Mouse (Mus musculus): ENCODE measurements around the gene Med1. TPM values are rescaled to one million over a fixed set of nuclear protein-coding genes. Genes with fewer than 3 reads are reported as not detected.
A peak's percentile ranks its signal among the peaks of the same experiment; 100 is the strongest.

The Med1 gene
- polyA plus RNA-seq, 1 experiment = 7.5 TPM

DNA sequence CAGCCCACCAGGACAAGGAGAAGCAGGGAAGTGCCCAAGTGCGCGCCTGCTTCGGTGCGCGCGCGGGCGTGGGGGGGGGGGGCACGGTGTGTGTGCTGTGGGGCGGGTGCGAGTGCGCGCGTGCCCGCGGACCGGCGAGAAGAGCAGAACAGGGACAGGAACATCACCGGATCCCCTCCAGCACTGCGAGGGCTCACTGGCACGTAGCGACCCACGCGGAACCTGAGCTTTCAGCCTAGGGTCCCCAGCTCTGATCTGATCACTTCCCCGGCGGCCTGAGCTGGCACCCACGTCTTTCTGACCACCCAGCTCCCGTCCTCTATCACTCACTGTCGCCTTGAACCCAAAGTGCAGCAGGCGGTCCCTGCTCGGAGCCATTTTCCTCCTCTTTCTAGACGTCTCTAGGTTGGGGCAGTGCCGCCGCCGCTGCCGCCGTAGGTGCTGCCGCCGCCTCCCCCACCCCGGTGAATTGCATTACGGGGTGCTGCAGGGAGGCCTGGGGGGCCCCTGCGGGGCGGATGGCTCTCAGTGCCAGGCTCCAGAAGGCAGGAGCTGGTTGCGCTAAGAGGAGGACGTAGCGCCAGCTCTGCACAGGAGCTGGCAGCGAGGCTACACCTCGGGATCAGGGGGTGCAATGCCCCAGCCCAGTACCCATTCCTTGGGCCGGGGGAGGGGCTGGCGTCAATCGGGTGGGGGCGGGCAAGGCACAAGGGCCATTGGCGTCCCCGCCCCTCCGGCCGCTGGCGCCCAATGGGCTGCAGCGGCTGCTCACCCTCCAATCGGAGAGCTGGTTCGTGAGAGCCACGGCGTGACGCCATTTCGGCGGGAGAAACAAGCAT, 43.1 kb downstream of the Med1 start, which contains the start of gene Fbxl20:
Fbxl20 (minus strand) TSS at position 618 of the 839 bp plus-strand sequence.
- under 1% methylated on average over 64 of the region's 65 CpGs for WGBS
- DNase-seq (ENCODE audit: low read depth, low spot score) = peak; percentile 81

GRCm38 (mm10) chr11:98149304-98149750, 43.8 kb downstream of the Med1 start:
- under 1% methylated on average over 57 of the region's 57 CpGs for WGBS
- peak; percentile 65 for DNase-seq (ENCODE audit: low read depth, low spot score)

DNA sequence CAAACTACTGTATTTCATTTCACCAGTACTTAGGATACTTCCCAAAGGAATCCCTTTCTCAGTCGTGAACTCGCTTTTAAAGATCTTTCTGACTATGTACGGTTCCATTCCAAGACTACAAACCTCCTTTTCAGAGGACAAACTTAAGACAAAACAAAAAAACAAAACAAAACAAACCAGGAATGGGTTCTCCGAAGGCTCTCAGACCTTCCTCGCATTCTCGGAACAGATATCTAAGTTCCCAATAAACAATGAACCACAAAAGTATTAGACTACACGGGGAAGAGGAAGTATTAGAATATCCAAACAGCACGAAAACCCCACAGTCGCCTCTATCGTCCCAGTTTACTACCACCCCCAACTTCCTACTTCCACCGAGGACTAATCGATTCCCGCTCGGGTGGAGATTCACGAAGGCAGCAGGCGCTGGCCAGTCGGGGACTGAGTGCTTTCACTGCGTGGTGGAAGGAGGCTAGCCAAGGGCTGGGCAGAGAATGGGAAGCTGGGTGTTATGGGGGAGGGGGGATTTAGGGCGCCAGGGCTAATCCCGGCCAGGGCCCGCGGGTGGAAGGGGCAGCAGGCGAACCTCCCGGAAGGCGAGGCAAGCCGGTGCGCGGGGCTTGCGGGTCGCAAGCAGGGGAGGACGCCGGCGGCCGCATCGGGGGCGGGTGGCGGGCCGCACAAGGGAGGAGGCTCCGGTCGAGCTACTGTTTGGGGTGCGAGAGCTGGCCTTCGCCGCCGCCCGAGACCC, 44.4 kb downstream of the Med1 start:
- WGBS = 1% methylated on average over 45 of the region's 45 CpGs

DNA sequence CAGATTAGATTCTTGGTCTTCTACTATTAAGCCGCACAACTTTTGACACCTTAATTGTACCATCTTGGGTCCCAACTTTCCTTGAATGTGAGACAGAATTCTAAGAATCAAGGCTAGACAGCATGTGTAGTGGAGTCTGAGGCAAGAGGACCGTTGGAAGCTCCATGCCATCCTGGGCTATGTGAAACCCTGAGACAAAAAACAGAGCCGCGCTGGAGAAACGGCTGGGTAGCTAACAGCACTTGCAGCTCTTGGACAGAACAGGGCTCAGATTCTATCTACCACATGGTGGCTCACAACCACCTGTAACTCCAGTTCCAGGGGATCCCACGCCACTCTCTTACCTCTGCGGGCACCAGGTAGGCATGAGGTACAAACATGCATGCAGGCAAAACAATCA, 47.2 kb downstream of the Med1 start:
- 84% methylated on average over 7 of the region's 7 CpGs for WGBS
- no peak for DNase-seq (ENCODE audit: low read depth, low spot score)

More for the DNA sequence above, 44.4 kb downstream of the Med1 start:
- no peak for DNase-seq (ENCODE audit: low read depth, low spot score)

DNA sequence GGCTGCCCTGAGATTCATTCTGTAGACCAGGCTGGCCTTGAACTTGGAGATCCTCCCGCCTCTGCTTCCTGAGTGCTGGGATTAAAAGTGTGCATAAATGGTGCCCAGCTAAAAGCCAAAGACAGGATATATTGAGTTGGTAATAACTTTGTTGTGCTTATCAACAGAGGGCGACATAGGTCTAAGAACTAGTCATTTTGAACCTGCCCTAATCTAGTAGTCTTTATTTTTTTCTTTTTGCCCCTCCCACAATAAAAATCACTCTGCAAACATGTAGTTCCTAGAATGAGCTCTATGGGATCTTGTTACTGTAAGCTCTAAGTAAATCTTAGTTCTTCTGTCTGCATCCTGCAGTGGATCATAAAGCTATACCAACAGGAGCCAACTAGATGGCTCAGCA, 50.5 kb downstream of the Med1 start:
- peak; percentile 54 for DNase-seq (ENCODE audit: low read depth, low spot score)
- 60% methylated on average over 2 of the region's 2 CpGs for WGBS

DNA sequence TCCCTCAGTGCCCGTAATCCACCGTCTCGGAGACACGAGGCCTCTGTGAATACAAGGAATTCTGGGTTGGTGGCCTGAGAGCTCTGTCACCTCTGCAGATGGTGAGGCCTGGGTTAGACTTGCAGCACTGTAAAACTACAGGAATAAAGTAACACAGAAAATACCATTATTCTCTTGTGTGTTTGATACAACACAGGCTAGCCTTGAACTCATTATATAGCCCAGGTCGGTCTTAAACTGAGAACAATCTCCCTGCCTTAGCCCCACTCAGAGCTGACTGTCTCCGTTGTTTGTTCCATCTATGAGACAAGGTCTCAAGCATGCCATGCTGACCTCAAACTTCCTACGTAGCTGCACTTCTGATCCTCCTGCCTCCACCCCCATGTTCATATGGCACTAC, 54.2 kb downstream of the Med1 start:
- 64% methylated on average over 7 of the region's 7 CpGs for WGBS
- DNase-seq (ENCODE audit: low read depth, low spot score) = no peak

GRCm38 (mm10) chr11:98137836-98138235, 55.3 kb downstream of the Med1 start:
- 87% methylated on average over 11 of the region's 11 CpGs for WGBS

DNA sequence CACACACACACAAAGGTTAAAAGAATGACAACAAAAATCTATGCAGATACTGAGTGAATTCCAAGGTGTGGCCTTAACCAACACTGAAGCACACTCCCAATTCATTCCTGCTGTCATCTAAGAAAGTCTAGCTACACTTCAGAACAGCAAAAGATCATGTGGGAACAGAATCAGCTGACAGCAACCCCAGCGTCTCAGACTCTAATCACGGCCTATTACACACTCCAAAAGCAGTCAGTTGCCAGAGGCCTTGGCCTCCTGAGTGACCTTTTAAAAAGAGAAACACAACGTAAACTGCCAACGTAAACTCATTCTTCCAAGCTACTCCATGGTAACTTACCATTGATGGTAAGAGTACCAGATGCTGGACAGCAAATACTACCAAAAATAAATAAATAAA, 58.1 kb downstream of the Med1 start:
- DNase-seq (ENCODE audit: low read depth, low spot score) = no peak
- 62% methylated on average over 4 of the region's 4 CpGs for WGBS

More at GRCm38 (mm10) chr11:98137836-98138235, 55.3 kb downstream of the Med1 start:
- no peak for DNase-seq (ENCODE audit: low read depth, low spot score)

- DNase-seq (ENCODE audit: low read depth, low spot score) = no peak
- 88% methylated on average over 5 of the region's 5 CpGs for WGBS
These were observed 69.7 kb downstream of the Med1 start for GRCm38 (mm10) chr11:98123424-98123823.

DNA sequence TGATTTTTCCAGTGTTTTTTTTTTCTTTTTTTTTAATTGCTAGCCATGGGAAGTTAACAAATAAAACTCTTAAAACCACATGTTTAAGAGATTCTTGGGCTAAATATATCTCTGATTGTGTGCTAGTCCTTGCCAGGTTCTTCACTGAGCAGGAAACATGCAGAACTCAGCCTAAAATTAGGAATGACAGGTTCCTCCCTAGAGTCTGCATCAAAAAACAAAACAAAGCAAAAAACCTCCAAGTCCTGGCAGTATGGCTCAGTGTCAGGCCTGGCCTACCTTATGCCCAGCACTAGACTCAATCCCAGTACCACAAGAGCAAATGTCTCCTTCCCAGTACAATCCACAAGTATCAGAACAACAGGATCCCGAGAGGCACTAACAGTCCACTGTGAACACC, 78.7 kb downstream of the Med1 start:
- 79% methylated on average over 1 of the region's 1 CpGs for WGBS
- DNase-seq (ENCODE audit: low read depth, low spot score) = no peak

GRCm38 (mm10) chr11:98113504-98113903, 79.6 kb downstream of the Med1 start:
- DNase-seq (ENCODE audit: low read depth, low spot score) = no peak
- WGBS = 73% methylated on average over 4 of the region's 4 CpGs

DNA sequence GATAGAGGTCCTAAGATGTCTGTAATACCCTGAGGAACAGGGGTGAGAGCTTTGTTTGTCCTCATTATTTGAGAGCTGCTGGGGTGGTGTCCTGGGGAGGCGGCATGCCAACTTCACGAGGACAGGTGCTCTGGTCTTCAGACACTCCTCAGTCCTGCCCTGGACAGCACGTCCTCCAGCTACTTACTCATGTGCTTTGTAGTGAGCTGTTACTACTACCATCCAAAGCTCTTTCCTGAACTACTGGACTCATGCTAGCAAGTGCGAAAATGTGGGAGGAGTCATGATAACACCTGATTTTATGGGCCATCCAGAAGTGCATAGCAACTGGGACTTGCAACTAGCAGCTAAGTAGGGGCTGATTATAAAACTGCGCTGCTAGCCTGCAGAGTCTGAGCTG, 83.4 kb downstream of the Med1 start:
- DNase-seq (ENCODE audit: low read depth, low spot score) = no peak

More for the DNA sequence above, 83.4 kb downstream of the Med1 start:
- 60% methylated on average over 5 of the region's 5 CpGs for WGBS

Other genes with a start within 250 kb of the Med1 start
- 1.3 and 1.6 TPM in 2 replicates for gene Plxdc1, start 206.8 kb downstream of the Med1 start, polyA plus RNA-seq (2012; rRNA removed)
- gene Arl5c, start 197.1 kb downstream of the Med1 start, polyA plus RNA-seq (2012; rRNA removed) = 2.5 and 3.4 TPM in 2 replicates
- gene Cacnb1, start 170.3 kb downstream of the Med1 start, polyA plus RNA-seq (2012; rRNA removed) = 3.9 and 4.1 TPM in 2 replicates
- 883 and 1,013 TPM in 2 replicates for gene Rpl19, start 166.6 kb downstream of the Med1 start, polyA plus RNA-seq (2012; rRNA removed)
- 1.0 and 1.2 TPM in 2 replicates for gene Stac2, start 139.8 kb downstream of the Med1 start, polyA plus RNA-seq (2012; rRNA removed)
- gene Fbxl20, start 42.9 kb downstream of the Med1 start, polyA plus RNA-seq (2012; rRNA removed) = 5.4 and 8.2 TPM in 2 replicates
- 8.5 and 14.0 TPM in 2 replicates for gene Cdk12, start 9.8 kb upstream of the Med1 start, polyA plus RNA-seq (2012; rRNA removed)
- gene Neurod2, start 136.4 kb upstream of the Med1 start, polyA plus RNA-seq (2012; rRNA removed) = 0.04 TPM in 1 of 2 replicates, not detected in the other
- gene Ppp1r1b, start 155.1 kb upstream of the Med1 start, polyA plus RNA-seq (2012; rRNA removed) = 382 and 459 TPM in 2 replicates
- gene Stard3, start 165.1 kb upstream of the Med1 start, polyA plus RNA-seq (2012; rRNA removed) = 68.3 and 98.9 TPM in 2 replicates
- 0.60 and 0.69 TPM in 2 replicates for gene Tcap, start 190.5 kb upstream of the Med1 start, polyA plus RNA-seq (2012; rRNA removed)
- not detected in 2 replicates for gene Pnmt, start 193.2 kb upstream of the Med1 start, polyA plus RNA-seq (2012; rRNA removed)
- 34.0 and 37.9 TPM in 2 replicates for gene Pgap3, start 207.2 kb upstream of the Med1 start, polyA plus RNA-seq (2012; rRNA removed)
- 62.1 and 92.7 TPM in 2 replicates for gene Erbb2, start 219.2 kb upstream of the Med1 start, polyA plus RNA-seq (2012; rRNA removed)
- gene Mien1, start 245.7 kb upstream of the Med1 start, polyA plus RNA-seq (2012; rRNA removed) = 72.4 and 90.3 TPM in 2 replicates